Mouse (Mus musculus): ENCODE results near the gene Chst13. TPM values are rescaled to one million over a fixed set of nuclear protein-coding genes. Genes with fewer than 3 reads are reported as not detected.

Gene Chst13
- polyA plus RNA-seq, 1 experiment from 2014 or later, result 10.3 TPM

DNA sequence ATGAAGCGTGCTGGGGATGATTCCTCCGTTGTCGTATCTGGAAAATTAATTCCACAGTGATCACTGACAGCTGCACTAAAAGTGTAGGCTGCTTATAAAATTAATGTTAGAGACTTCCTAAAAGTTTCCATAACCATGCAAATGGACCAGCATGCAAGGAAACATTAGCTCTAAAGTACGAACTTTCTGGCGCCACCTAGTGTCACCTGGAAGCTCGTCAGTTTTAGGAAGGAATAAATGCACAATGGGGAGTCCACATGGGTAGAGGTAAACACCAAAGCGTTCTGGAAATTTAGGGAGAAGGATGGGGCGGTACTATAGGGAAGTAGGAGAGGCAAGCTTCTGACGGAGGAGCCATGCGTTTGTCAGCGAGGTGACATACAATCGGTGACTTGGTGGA lies 36.7 kb downstream of the Chst13 start:
- Histone ChIP-seq H3K4me2 (ENCODE audit: low read depth, low read length) (no peak overlapping the region), H3K27me3 (ENCODE audit: insufficient read depth, low read length) (no peaks in the 10 kb centered on the region), H3K4me1 (ENCODE audit: insufficient read depth) (no peaks in the 10 kb centered on the region), H3K27ac (ENCODE audit: low read depth) (no peak overlapping the region), H3K36me3 (replicated peaks; ENCODE audit: insufficient read depth, low read length) (no peaks in the 10 kb centered on the region), H3K4me3 (ENCODE audit: low read depth, low read length) (no peak overlapping the region), H3K9me3 (ENCODE audit: low read length) (no peaks in the 10 kb centered on the region), H3K9ac (replicated peaks) (no peak overlapping the region)
- TF ChIP-seq CTCF (IDR thresholded peaks at IDR 0.05; ENCODE audit: low read depth), result peak; percentile 43
- no peak for TF ChIP-seq EP300 (IDR thresholded peaks at IDR 0.05; ENCODE audit: low read depth)
- no peak for DNase-seq
- no peak for ATAC-seq
- 49% methylated on average over 12 of the region's 12 CpGs for WGBS (ENCODE audit: insufficient replicate concordance)

Other genes with a start within 250 kb of the Chst13 start
- not detected in 2 replicates for gene Vmn1r49, start 246.7 kb downstream of the Chst13 start, polyA plus RNA-seq (2015; fragmentation: Nextera tagmentation; extraction: Ambion mirVana)
- gene Vmn1r50, start 223.8 kb downstream of the Chst13 start, polyA plus RNA-seq (2015; fragmentation: Nextera tagmentation; extraction: Ambion mirVana), result not detected in 2 replicates
- gene Vmn1r51, start 202.6 kb downstream of the Chst13 start, polyA plus RNA-seq (2015; fragmentation: Nextera tagmentation; extraction: Ambion mirVana), result not detected in 2 replicates
- gene Vmn1r52, start 150.4 kb downstream of the Chst13 start, polyA plus RNA-seq (2015; fragmentation: Nextera tagmentation; extraction: Ambion mirVana), result not detected in 2 replicates
- gene V1ra8, start 122.4 kb downstream of the Chst13 start, polyA plus RNA-seq (2015; fragmentation: Nextera tagmentation; extraction: Ambion mirVana), result not detected in 2 replicates
- not detected in 2 replicates for gene Vmn1r53, start 100.7 kb downstream of the Chst13 start, polyA plus RNA-seq (2015; fragmentation: Nextera tagmentation; extraction: Ambion mirVana)
- not detected in 2 replicates for gene Vmn1r54, start 78.9 kb downstream of the Chst13 start, polyA plus RNA-seq (2015; fragmentation: Nextera tagmentation; extraction: Ambion mirVana)
- gene BC048671, start 24.0 kb downstream of the Chst13 start, polyA plus RNA-seq (2015; fragmentation: Nextera tagmentation; extraction: Ambion mirVana), result not detected in 2 replicates
- gene Uroc1, start 8.1 kb upstream of the Chst13 start, polyA plus RNA-seq (2015; fragmentation: Nextera tagmentation; extraction: Ambion mirVana), result 48.6 and 51.0 TPM in 2 replicates
- gene Zxdc, start 44.3 kb upstream of the Chst13 start, polyA plus RNA-seq (2015; fragmentation: Nextera tagmentation; extraction: Ambion mirVana), result 2.1 and 2.8 TPM in 2 replicates
- 0.06 TPM in 1 of 2 replicates, not detected in the other for gene Cfap100, start 103.6 kb upstream of the Chst13 start, polyA plus RNA-seq (2015; fragmentation: Nextera tagmentation; extraction: Ambion mirVana)
- gene Klf15, start 137.4 kb upstream of the Chst13 start, polyA plus RNA-seq (2015; fragmentation: Nextera tagmentation; extraction: Ambion mirVana), result 22.4 and 45.6 TPM in 2 replicates
- gene Aldh1l1, start 161.2 kb upstream of the Chst13 start, polyA plus RNA-seq (2015; fragmentation: Nextera tagmentation; extraction: Ambion mirVana), result 104 and 114 TPM in 2 replicates

Data from liver, postnatal 0 days (tissue).